Mouse (Mus musculus): Measurements from ENCODE around the gene Ehd4. TPM values are rescaled to one million over a fixed set of nuclear protein-coding genes. Genes with fewer than 3 reads are reported as not detected.

Gene Ehd4
- 10 to 100 TPM in 1 of 3 experiments, 1 to 10 TPM in 2; 2.9 to 16.2 (median 3.9) TPM for polyA plus RNA-seq (2017; shearing (Covaris generic))

DNA sequence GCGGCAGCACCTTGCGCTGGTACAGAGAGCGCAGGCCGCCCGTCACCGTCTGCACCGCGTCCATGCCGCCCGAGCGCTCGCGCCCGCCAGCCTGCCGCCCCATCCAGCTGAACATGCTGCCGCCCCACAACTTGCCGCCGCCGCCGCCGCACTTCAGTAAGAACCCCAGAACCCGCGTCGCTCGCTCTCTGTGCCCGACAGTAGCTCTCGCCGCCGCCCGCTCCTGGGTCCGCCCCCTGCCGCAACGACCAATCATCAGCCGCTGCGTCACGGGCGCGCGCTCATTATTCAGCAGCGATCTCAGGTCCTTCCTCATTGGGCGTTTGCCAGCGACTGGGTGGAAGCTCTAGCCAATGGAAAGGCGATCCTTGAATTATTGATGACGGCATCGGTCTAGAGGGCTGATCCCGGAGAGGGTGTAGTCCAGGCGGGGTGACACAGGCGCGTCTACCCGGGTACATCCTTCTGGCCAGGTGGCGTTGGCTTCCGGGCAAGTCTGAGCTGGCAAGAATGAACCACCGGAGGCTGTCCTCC is at the start of gene Ehd4:
Ehd4 (minus strand) TSS at position 246 of the 534 bp plus-strand sequence.
- ATAC-seq, result peak; percentile 96

DNA sequence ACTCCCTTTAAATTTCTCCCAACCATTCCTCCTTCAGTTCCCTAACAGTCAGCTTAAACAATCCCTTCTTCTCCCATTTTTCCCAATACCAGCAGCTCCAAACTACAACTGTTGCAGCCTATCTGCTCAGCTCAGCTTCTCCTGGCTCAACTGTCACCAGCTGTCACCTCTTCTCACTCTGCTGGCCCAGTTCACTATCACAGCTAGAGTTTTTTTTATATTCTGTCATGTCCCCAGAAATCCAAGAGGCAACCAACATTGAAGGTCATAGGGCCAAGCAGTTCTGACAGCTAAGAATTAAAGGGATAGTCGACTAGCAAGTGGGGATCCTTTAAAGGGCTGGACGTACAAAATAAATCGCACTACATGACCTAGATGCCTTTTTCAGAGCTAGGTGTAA is 49.3 kb upstream of the Ehd4 start:
- ATAC-seq, result no peak

DNA sequence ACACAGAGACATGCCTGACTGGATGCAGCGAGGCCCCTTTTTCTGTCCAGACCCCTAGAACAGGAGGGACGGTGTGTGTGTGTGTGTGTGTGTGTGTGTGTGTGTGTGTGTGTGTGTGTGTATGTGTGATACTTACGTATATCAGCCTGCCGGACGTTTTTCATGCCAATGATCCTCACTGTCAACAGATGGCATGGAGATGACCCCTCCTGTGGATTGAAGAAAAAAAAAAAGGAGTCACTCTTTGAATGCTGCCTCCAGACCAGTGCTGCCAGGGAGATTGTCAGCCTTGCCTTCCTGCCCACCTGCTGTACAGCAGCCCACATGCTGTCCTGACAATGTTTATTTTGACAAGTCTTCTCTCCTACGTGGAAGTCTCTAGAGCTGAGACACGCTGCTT is 45.7 kb upstream of the Ehd4 start:
- ATAC-seq, result no peak

DNA sequence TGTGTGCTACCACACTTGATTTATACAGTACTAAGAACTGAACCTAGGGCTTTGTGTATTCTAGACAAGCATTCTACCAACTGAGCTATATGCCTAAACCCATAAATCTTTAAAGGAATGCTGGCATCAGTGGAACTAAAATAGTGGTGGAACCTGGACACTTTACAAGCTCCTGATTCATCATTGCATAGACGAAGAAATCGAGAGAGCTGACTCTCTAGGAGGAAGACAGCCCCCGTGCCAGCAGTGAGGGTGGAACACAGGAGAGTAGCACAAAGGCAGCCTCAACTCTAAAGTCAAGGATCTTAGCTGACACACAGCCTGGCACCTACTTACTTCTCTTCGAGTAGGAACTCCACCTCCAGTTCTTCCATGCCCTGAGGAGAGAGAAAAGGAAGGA is 33.8 kb upstream of the Ehd4 start:
- no peak for ATAC-seq

DNA sequence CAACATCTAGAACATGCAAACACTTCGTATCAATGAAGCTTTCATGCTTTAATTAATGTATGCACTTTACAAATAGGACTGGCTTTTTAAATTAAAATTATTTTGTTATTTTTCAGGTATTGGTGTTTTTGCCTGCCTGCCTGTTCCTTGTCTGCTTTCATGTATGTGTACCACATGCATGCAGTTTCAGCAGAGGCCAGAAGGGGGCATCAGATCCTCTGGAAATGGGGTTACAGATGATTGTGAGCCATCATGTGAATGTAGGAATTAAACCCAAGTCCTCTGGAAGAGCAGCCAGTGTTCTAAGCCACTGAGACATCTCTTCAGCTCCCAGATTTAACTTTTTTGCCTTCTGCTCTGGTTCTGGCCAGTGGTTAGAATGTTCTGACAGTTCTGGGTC is 33.2 kb upstream of the Ehd4 start:
- no peak for ATAC-seq

DNA sequence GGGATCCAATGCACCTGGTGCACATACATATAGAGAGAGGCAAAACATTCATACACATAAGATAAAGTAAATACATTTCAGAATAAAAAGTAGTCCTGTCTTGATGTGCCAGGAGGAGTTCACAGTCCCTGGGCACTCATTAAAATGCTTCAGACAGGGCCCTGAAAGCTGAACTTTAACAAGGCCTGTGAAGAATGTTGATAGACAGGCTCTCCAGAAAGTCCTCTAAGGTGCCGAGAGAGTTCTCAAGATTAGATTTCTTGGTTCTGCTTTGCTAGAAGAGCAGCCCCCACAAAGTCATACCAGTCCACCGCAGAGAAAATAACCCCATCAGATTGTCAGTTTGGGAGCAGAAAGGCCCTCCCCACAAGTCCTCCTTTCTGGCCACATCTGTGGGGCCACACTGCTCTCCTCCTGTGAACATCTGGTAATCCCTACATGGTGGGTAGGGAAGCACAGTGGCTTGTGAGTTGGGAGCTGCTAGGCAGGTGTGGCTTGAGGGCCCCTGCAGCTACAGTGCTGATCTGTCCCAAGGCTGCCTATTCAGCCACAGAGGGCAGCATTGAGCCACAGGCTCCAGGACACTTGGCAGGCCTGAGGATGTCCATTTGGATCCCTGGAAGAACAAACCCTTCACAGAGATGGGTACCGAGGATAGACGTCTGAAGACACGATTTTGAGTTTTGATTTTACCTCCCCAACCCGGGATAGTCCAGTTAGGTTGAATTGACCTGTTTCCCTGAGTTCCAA is 31.3 kb upstream of the Ehd4 start:
- ATAC-seq, result no peak

DNA sequence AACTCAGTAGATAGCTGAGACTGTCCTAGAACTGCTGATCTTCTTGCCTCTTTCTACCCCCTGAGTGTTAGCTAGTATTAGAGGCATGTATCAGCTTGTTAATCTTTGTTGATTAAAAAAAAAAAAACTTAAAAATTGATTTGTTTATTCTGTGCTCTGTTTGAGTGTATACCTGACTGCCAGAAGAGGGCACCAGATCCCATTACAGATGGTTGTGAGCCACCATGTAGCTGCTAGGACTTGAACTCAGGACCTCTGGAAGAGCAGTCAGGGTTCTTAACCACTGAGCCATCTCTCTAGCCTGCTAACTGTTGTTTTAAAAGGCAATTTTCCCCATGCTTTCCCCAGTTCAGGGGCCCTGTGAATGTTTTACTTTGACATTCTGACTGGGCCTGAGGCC is 24.5 kb upstream of the Ehd4 start:
- ATAC-seq, result no peak

DNA sequence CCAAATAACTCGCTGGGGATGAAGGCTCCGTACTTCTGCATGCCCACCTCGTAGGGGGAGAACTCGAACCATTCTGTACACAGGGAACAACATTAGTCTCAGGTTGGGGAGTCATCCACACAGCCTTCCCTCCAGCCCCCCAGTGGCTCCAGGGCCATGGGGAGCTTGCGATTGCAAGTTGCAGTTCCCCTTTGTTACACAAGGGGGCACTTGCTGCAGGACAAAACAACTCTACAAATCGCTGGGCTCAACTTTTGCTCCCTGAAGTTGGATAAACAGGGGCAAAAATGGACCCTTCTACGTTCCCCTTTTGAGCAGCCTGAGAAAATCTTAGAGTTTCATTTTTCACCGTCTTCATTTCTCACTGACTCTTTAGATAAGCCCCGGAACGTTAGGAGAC is 19.3 kb upstream of the Ehd4 start:
- no peak for ATAC-seq

DNA sequence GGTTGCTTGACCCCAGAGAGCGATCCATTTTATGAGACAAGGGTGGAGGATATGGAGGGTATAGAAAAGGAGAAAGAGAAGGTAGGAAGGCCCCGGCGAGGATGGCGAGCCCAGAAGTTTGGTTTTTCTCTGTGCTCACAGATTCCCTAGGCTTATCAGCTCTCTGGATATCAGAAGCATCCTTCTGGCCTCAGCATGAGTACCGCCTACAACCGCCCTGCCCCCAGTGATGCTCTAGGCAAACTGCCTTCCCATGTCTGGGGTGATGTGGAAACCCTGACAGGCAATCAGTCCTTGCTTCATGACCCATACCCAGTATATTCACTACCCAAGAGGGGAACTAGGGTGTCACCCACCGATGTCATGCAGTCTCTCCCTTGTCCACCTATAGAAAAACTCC is 17.0 kb upstream of the Ehd4 start:
- no peak for ATAC-seq

DNA sequence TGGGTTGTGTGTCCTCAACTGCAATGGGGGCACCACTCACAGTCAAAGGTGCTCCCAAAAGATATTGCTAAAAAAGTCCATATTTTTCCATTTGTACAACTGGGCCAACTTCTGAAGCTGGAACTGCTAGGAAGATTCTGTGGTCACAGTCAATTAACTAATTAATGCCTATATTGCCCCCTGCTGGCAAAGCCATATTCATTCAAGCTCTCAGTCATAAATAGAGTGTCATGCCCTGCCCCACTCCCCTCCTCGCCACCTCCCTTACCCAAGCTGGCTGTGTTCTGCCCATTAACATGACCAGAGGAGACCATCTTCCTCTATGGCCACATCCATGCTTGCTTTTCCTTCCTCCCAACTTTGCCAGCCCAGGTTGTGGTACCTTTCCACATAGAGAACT is 16.3 kb upstream of the Ehd4 start:
- ATAC-seq, result no peak

DNA sequence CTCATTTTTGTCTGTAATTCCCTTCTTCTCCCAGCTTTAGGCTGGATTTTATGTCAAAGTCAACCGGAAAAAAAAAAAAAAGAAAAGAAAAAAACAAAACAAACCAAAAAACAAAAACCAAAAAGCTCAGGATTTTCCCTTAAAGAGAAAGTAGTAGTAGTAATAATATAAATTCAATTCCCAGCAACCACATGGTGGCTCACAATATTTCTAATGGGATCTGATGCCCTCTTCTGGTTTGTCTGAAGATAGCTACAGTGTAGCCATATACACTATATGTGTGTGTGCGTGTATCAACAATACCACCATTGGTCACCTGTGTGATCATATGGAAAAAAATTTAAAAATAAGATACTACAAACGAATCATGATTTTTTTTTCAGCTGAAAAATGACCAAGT is 15.0 kb upstream of the Ehd4 start:
- ATAC-seq, result no peak

DNA sequence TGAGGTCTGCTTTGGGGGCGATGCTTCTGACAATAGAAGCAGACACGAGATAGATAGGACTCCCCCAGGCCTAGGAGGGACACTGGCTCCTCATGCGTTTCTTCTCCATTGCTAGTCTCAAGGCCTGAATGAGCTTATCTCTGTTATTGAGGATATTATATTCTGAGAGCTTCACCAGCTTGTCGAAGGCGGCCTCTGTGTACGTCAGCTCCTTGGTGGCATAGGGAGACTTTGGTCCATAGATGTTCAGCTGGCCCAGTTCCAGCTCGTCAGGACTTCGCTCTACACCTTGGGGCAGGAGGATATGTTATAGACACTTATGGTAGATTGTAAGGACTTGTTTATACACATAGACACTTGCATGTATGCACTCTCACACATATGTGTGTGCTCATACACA is 13.4 kb upstream of the Ehd4 start:
- no peak for ATAC-seq

DNA sequence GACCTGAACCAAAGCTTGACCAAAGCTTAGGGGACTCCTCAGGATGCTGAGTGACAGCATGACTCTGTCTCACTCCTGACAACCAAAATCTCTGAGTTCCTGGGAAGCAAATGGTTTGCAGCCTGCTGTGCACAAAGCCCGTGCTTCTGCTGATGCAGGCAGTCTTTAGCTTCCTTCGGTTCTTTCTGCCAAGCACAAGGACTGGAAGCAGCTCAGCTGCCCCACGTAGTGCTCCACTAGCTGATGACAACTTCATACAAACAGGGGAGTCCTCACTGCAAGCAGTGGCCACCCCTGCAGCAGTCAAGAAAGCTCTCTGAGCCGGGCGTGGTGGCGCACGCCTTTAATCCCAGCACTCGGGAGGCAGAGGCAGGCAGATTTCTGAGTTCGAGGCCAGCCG is 11.1 kb upstream of the Ehd4 start:
- no peak for ATAC-seq

DNA sequence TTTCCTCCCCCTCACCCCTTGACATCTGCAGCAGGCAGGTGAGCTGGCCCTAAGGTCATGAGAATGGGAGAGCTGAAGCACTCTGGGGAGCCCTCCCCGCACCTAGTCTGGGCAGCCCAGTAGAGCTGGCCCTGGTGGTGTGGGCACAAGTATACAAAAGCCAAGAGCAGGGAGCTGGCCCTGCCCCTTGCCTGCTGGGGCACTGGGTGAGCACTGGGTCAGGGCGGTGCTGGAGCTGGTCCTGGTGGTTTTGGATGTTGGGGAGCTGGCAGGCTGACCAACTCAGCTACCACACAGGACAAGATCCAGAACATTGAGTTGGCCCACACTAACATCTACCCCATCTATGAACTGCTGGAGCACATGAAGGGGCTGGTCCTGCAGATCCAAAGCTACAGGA is 5.0 kb upstream of the Ehd4 start:
- no peak for ATAC-seq

DNA sequence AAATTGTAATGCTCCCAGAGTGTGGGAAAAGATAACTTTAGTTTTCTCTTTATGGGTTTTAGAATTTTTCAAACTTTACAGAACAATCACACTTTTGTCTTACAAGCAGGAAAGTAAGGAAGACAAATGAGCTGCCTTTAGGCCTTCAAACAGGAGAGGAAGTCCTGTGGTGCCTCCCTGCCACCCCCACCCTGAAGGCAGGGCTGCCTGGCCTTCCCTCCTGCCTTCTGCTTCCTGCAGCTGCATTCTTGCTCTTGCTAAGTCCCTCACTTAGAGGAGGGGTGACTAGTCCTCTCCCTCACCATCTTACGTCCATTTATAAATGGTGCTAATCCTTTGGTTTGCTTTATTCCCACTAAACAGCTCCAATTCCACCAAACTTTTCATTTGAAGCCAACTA is 4.4 kb upstream of the Ehd4 start:
- ATAC-seq, result no peak

DNA sequence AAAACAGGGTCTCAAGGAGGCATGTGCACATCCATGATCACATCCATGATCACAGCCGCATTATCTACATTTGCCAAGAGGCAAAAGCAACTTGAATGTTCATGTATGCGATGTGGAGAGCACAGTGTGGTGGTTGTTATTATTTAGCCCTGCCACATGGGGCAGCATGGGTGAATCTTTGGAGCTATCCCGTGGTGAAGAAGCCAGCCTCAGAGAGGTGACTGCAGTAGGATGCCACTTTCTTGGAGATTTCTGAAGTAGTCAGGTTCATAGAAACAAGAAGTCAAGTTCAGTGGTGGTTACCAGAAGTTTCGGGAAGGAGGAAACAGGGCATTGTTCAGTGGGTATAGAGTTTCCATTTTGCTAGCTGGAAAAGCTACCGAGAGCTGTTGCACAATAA is 3.6 kb upstream of the Ehd4 start:
- no peak for ATAC-seq

DNA sequence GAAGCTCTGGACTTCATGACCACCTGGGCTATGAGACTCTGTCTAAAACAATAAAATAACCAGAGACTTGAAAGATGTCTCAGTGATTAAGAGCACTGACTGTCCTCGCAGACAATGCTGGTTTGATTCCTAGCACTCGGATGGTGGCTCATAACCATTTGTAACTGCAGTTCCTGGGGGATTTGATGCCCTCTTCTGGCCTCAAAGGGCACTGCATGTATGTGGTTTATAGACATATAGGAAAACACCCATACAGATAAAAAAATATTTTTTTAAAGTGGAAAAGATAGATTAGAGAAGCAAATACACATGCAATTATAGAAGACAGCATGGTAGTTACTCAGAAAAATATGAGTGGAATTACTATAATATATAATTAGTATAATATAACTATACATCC is 3.2 kb upstream of the Ehd4 start:
- ATAC-seq, result no peak

DNA sequence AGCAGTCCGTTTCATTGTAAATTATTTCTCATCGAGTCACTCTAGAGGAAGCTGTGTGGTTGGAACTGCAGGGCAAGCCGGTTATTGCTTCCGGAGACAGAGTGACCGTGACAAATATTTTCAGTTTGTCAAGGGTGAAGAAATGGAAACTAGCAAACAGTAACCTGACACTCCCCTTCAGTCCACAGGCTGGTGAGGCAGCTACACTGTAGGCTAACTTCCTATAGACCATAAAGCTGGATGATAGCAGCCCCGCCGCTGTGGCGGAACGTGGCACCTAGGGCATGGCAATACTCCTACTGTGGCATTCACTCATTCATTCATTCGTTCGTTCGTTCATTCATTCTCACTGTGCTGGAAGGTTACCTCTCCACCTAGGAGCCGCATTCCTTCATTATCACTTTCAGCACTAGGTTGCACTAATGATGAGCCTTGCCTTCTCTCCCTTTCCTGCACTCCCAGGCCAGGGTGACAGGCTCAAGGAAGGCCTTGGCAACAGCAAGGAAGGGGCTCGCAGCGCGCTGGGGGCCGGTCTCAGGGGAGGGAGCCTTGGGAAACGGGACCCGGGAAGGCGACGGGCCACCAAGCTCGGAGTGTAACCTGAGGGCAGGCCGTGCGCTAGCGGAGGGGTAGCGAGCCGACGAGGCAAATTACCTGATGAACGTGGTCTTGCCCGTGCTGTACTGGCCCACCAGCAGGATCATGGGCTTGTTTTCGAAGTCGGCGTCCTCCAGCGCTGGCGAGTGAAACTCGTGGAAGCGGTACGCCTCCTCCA is 633 bp downstream of the Ehd4 start:
- peak; percentile 6 for ATAC-seq

DNA sequence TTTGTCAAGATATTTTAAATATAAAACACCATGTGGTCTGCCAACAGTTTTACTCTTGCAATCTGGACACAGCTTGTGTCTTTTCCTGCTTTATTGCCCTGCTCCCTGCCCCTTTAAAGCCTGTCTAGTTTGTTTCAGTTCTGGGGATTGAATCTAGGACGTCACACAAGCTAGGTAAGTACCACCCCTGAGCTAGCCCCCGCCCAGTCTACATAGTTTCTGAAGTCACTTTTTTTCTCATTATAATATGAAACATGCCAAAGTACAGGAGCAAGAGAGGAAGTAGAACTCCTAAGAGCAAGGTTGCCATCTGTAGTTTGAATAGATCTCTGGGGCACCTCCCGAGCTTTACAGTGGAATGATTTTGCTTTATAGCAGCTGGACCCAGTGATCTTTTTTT is 3.8 kb downstream of the Ehd4 start:
- ATAC-seq, result no peak

DNA sequence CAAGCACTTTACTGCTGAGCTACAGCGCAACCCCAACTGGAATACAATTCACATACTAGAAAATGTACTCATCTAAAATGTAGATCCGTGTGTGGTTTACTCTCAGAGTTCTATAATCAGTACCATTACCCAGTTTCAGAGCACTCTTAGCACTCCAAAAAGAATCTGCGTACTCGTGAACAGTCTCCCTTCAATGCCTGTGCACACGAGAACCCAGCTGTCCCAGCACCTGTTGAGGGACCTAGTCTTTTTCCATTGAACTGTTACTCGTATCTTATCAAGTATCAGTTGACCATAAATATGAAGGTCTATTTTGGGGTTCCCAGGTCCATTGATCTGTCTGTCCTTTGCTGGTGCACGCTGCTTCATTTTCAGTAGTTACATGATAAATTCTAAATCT is 4.8 kb downstream of the Ehd4 start:
- no peak for ATAC-seq

DNA sequence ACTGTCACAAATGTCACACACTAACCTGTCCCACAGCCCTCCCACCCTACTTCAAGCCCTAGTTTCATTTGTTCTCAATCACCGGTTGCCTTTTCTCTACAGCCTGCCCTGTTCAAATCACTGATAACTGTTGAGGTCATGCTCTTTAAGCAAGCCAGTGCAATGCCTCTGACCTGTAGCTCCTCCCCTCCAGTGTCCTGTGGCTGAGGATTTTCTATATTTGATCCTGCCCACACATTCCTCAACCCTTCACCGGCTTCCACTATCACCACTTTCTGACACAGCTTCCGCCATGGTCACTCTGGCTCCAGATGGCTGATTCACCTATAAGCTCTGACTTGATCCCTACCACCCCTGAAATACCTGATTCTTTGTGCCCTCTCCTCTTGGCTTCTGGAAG is 6.4 kb downstream of the Ehd4 start:
- ATAC-seq, result no peak

DNA sequence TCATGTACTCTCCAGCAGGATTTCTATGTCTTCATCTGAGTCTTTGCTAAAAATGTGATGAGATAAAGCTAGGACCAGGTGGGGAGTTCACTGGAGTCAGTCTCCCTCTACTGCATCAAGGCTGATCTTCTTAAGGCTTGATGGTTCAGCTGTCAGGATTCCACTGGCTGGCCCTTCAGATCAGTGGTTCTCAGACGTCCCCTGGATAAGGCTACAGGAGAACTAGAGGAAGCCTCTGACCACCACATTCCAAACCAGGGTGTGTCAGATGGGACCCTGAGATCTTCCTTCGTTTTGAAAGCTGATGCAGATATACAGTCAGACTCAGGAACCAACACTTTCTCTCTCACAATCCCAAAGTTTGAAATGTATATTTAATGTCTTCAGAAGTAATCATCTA is 7.0 kb downstream of the Ehd4 start:
- no peak for ATAC-seq

DNA sequence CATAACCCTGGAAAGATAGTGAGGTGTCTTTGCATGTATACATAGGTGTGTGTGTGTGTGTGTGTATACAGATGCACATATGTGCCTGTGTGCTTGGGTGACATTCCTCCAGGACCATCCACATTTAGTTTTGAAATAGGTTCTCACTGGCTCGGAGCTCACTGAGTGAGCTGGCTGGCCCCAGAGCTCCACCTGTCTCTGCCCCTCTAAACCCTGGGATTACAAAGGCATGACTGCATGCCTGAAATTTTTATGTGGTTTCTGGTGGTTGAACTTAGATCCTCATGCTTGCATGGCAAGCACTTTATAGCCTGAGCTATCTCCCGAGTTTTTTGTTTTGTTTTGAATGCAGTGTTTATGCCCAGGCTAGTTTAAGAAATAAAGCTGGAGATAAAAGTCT is 7.9 kb downstream of the Ehd4 start:
- no peak for ATAC-seq

DNA sequence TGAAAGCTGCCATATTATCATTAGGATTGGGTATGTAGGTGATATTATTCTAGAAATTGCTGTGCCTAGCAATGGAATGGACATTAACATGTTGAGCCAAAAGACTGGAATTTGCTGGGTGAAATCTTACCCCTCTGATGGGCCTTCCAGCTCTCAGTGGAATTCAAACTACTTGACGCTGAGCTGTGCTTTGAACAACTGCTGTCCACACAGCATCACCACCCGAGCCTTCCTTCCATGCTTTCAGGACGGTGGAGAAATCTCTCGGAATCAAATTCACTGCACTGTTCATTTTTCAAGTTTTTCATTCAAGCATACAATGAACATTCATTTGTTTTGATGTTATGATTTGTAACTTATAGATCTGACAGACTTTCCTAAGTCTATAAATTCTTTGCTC is 10.0 kb downstream of the Ehd4 start:
- ATAC-seq, result no peak
